14 mouse cellular contexts compared by ENCODE assay signal in the genomic region with DNA sequence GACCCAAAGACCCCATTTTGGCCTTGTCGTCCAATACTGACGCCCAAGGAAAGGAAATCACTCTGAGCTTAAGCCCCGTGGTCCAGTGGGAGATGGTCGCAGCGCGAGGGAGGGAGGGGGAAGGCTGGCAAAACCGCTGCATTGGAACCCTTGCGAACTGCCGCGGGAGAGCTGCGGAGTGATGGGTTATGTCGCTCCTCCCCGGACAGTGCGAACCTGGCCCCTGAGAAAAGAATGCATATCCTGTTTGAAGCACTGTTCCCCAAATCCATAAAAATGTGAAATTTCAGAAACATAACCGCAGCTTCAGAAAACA. TPM values are rescaled to one million over a fixed set of nuclear protein-coding genes. Genes with fewer than 3 reads are reported as not detected.
DNase-seq lines count a peak whose midpoint lies in the region; ATAC-seq and TF ChIP-seq lines count a peak whose summit lies in the region.
"Had no signal": no experiment of that assay in that cellular context is flagged by ENCODE, and none has a peak within 500 bp of the region (broad histone marks: within the 10 kb centered on the region; RNA-seq: fewer than 3 reads in every experiment).

No protein-coding gene starts in this region.

- no peak for DNase-seq in layer of hippocampus, adult 2 months (ENCODE audit: low spot score in 2 of 2)
- DNase-seq in layer of hippocampus, postnatal 10 days (ENCODE audit: low spot score in 2 of 2), result no peak
- DNase-seq in embryonic facial prominence, embryonic 14.5 days (ENCODE audit: low spot score), result no peak
- DNase-seq in gastrocnemius, postnatal 10 days, result no peak
- DNase-seq in layer of hippocampus, postnatal 25 days (ENCODE audit: extremely low spot score in 1 of 2, low spot score in 1 of 2), result no peak
- DNase-seq: adrenal gland, adult 2 months; cerebellum, adult 9-10 months; spleen, adult 18-20 months had no signal

- TF ChIP-seq CTCF in layer of hippocampus, adult 2 months (conservative IDR thresholded peaks at IDR 0.05), result no peak

- H3K4me2 ChIP-seq in embryonic facial prominence, embryonic 14.5 days (ENCODE audit: low read depth, low read length), result peak overlapping the region; percentile 73; the same call in 1 of the 2 replicates
- H3K4me2 ChIP-seq in hindbrain, embryonic 13.5 days, result 0 out of 2 replicates have a peak overlapping the region, but pooled peaks have one; percentile 58
- H3K4me2 ChIP-seq in midbrain, embryonic 15.5 days, result peak overlapping the region; percentile 3; the same call in 1 of the 2 replicates

- WGBS in embryonic facial prominence, embryonic 14.5 days, result 1% methylated on average over 15 of the region's 15 CpGs
- 1% methylated on average over 15 of the region's 15 CpGs for WGBS in hindbrain, embryonic 13.5 days
- WGBS in midbrain, embryonic 15.5 days, result 1% methylated on average over 15 of the region's 15 CpGs

- ATAC-seq in embryonic facial prominence, embryonic 14.5 days (ENCODE audit: low read depth), result no peak
- ATAC-seq in hindbrain, embryonic 13.5 days (ENCODE audit: low FRiP score), result no peak
- ATAC-seq in midbrain, embryonic 15.5 days (replicated peaks), result no peak
- ATAC-seq in megakaryocyte progenitor cell, adult 5-6 weeks (replicated peaks; ENCODE audit: poor library complexity), result no peak

- H3K36me3 ChIP-seq in embryonic facial prominence, embryonic 14.5 days (ENCODE audit: control insufficient read depth, insufficient read depth, low read length), result no peaks in the 10 kb centered on the region
- H3K36me3 ChIP-seq in hindbrain, embryonic 13.5 days, result no peaks in the 10 kb centered on the region
- H3K36me3 ChIP-seq in midbrain, embryonic 15.5 days (replicated peaks), result no peaks in the 10 kb centered on the region
- H3K36me3 ChIP-seq: neural tube, embryonic 13.5 days had no signal

- peak overlapping the region; percentile 74 for H3K4me3 ChIP-seq in layer of hippocampus, adult 2 months
- peak overlapping the region; percentile 39 for H3K4me3 ChIP-seq in embryonic facial prominence, embryonic 14.5 days (ENCODE audit: low read depth, low read length)
- peak overlapping the region; percentile 36 for H3K4me3 ChIP-seq in hindbrain, embryonic 13.5 days
- peak overlapping the region; percentile 38; the same call in 1 of the 2 replicates for H3K4me3 ChIP-seq in midbrain, embryonic 15.5 days

- H3K9me3 ChIP-seq in embryonic facial prominence, embryonic 14.5 days (ENCODE audit: control insufficient read depth, low read length), result no peaks in the 10 kb centered on the region
- no peaks in the 10 kb centered on the region for H3K9me3 ChIP-seq in hindbrain, embryonic 13.5 days
- no peaks in the 10 kb centered on the region for H3K9me3 ChIP-seq in midbrain, embryonic 15.5 days

- peaks cover 7% of the 10 kb centered on the region for H3K4me1 ChIP-seq in embryonic facial prominence, embryonic 14.5 days (ENCODE audit: control insufficient read depth, insufficient read depth, low read length)
- peaks cover 44% of the 10 kb centered on the region for H3K4me1 ChIP-seq in hindbrain, embryonic 13.5 days (replicated peaks)
- peaks cover 43% of the 10 kb centered on the region for H3K4me1 ChIP-seq in midbrain, embryonic 15.5 days

- no peak overlapping the region for H3K9ac ChIP-seq in embryonic facial prominence, embryonic 14.5 days (ENCODE audit: low read depth, low read length)
- H3K9ac ChIP-seq in hindbrain, embryonic 13.5 days, result 0 out of 2 replicates have a peak overlapping the region, but pooled peaks have one; percentile 56
- no peak overlapping the region for H3K9ac ChIP-seq in midbrain, embryonic 15.5 days
- H3K9ac ChIP-seq: liver, postnatal 0 days had no signal

- peaks cover 77% of the 10 kb centered on the region for H3K27me3 ChIP-seq in embryonic facial prominence, embryonic 14.5 days (replicated peaks; ENCODE audit: control insufficient read depth, insufficient read depth, low read length)
- H3K27me3 ChIP-seq in hindbrain, embryonic 13.5 days, result peaks cover 92% of the 10 kb centered on the region
- peaks cover 49% of the 10 kb centered on the region for H3K27me3 ChIP-seq in midbrain, embryonic 15.5 days (replicated peaks)

- H3K27ac ChIP-seq in layer of hippocampus, adult 2 months, result peak overlapping the region; percentile 85; the same call in 1 of the 2 replicates
- H3K27ac ChIP-seq in embryonic facial prominence, embryonic 14.5 days (replicated peaks; ENCODE audit: low read depth, low read length), result no peak overlapping the region
- no peak overlapping the region for H3K27ac ChIP-seq in hindbrain, embryonic 13.5 days
- H3K27ac ChIP-seq in midbrain, embryonic 15.5 days, result no peak overlapping the region
- H3K27ac ChIP-seq: neural tube, embryonic 13.5 days had no signal

RNA-seq across cellular contexts. Expression of gene Emx1, which starts 0.5 kb away (rescaled TPM):
- 10 to 100 TPM; 15.9 to 20.2 TPM for total RNA-seq in layer of hippocampus, adult 2 months (2021)
- total RNA-seq in layer of hippocampus, postnatal 10 days (2021), result 10 to 100 TPM; 22.1 to 23.1 TPM
- polyA plus RNA-seq in embryonic facial prominence, embryonic 14.5 days (2014; fragmentation: Nextera tagmentation; extraction: Ambion mirVana), result 0.11 TPM in 1 of 2 replicates, not detected in the other
- not detected in 2 replicates for polyA plus RNA-seq in hindbrain, embryonic 13.5 days (2015; fragmentation: Nextera tagmentation; extraction: Ambion mirVana)
- polyA plus RNA-seq in midbrain, embryonic 15.5 days (2015; fragmentation: Nextera tagmentation; extraction: Ambion mirVana), result 1.4 and 3.2 TPM in 2 replicates
- not detected for total RNA-seq in gastrocnemius, postnatal 10 days (2021)
- 10 to 100 TPM; 19.5 to 20.5 TPM for total RNA-seq in layer of hippocampus, postnatal 25 days (2021)
- not detected in 2 replicates for total RNA-seq in megakaryocyte progenitor cell, adult 5-6 weeks (2015)
- not detected in 2 replicates for total RNA-seq in megakaryocyte progenitor cell, adult 5-6 weeks (2017)
- total RNA-seq: adrenal gland, adult 2 months; hematopoietic stem cell, adult 5-6 weeks had no signal
- polyA plus RNA-seq: adrenal gland, adult 2 months; liver, postnatal 0 days; neural tube, embryonic 13.5 days had no signal

RNA-seq across cellular contexts. Expression of gene Spr, which starts 49.1 kb away (rescaled TPM):
- total RNA-seq in layer of hippocampus, adult 2 months (2021), result 10 to 100 TPM; 44.5 to 48.2 TPM
- total RNA-seq in layer of hippocampus, postnatal 10 days (2021), result 10 to 100 TPM; 52.0 to 53.8 TPM
- 54.5 and 59.2 TPM in 2 replicates for polyA plus RNA-seq in embryonic facial prominence, embryonic 14.5 days (2014; fragmentation: Nextera tagmentation; extraction: Ambion mirVana)
- 21.1 and 23.0 TPM in 2 replicates for polyA plus RNA-seq in hindbrain, embryonic 13.5 days (2015; fragmentation: Nextera tagmentation; extraction: Ambion mirVana)
- 24.8 and 25.6 TPM in 2 replicates for polyA plus RNA-seq in midbrain, embryonic 15.5 days (2015; fragmentation: Nextera tagmentation; extraction: Ambion mirVana)
- 10 to 100 TPM; 20.0 to 22.2 TPM for total RNA-seq in gastrocnemius, postnatal 10 days (2021)
- 10 to 100 TPM; 45.0 to 51.4 TPM for total RNA-seq in layer of hippocampus, postnatal 25 days (2021)
- 18.1 and 23.7 TPM in 2 replicates for total RNA-seq in megakaryocyte progenitor cell, adult 5-6 weeks (2015)
- 23.6 and 29.4 TPM in 2 replicates for total RNA-seq in megakaryocyte progenitor cell, adult 5-6 weeks (2017)

Comparison
In these comparisons a context has a peak if more than half of its experiments do, and no peak if none do; other contexts are left out.
1. H3K4me2 ChIP-seq: peak in every context shown above with its lines; median percentile 73 in embryonic facial prominence, embryonic 14.5 days; 58 in hindbrain, embryonic 13.5 days; 3 in midbrain, embryonic 15.5 days.
2. RNA of gene Emx1, which starts 0.5 kb away (total RNA-seq): 22.1 to 23.1 TPM in layer of hippocampus, postnatal 10 days, 19.5 to 20.5 TPM in layer of hippocampus, postnatal 25 days and 15.9 to 20.2 TPM in layer of hippocampus, adult 2 months; not detected in gastrocnemius, postnatal 10 days and not detected in megakaryocyte progenitor cell, adult 5-6 weeks; every median in the first group is over 10 times any median in the second.
3. Peak in every context shown above with its lines, with median percentiles within 50 percentile points of each other: H3K4me3 ChIP-seq.